Mouse (Mus musculus) frontal cortex, postnatal 36 days (tissue): ENCODE measurements around the gene Gjc1.

Experiments used
- DNase-seq, 2 experiments: peaks; one replicate each; pipeline ENCODE4 v3.0.0; 2022; ENCODE audit warnings: low spot score in 2 of 2

Gene Gjc1

GRCm38 (mm10) chr11:102819021-102819782, at the start of gene Gjc1:
TSS of gene Gjc1 (minus strand) at chr11:102819700.
- DNase-seq, result peak; percentile 20 to 22

- peak; percentile 41 to 70 for DNase-seq
These were observed 44.8 kb upstream of the Gjc1 start for GRCm38 (mm10) chr11:102864272-102864671.

- DNase-seq, result peak; percentile 47 to 67
These were observed 40.4 kb upstream of the Gjc1 start for GRCm38 (mm10) chr11:102859933-102860332.

GRCm38 (mm10) chr11:102858951-102859350, 39.5 kb upstream of the Gjc1 start:
- peak in 1 of 2 experiments; percentile 28 for DNase-seq

GRCm38 (mm10) chr11:102855941-102856340, 36.4 kb upstream of the Gjc1 start:
- DNase-seq, result no peak

GRCm38 (mm10) chr11:102853760-102854159, 34.3 kb upstream of the Gjc1 start:
- no peak for DNase-seq

- peak in 1 of 2 experiments; percentile 38 for DNase-seq
These were observed 32.4 kb upstream of the Gjc1 start for GRCm38 (mm10) chr11:102851883-102852282.

- DNase-seq, result no peak
These were observed 26.4 kb upstream of the Gjc1 start for GRCm38 (mm10) chr11:102845926-102846325.

- no peak for DNase-seq
These were observed 19.2 kb upstream of the Gjc1 start for GRCm38 (mm10) chr11:102838616-102839150.

GRCm38 (mm10) chr11:102838126-102838525, 18.6 kb upstream of the Gjc1 start:
- DNase-seq, result no peak

GRCm38 (mm10) chr11:102837385-102837784, 17.9 kb upstream of the Gjc1 start:
- no peak for DNase-seq

GRCm38 (mm10) chr11:102836146-102836545, 16.6 kb upstream of the Gjc1 start:
- no peak for DNase-seq

- no peak for DNase-seq
These were observed 16.0 kb upstream of the Gjc1 start, which contains the start of gene Higd1b for GRCm38 (mm10) chr11:102835549-102835948. TSS of gene Higd1b (plus strand) at chr11:102835849.

- DNase-seq, result no peak
These were observed 14.7 kb upstream of the Gjc1 start for GRCm38 (mm10) chr11:102834219-102834618.

GRCm38 (mm10) chr11:102832700-102833297, 13.3 kb upstream of the Gjc1 start:
- no peak for DNase-seq

GRCm38 (mm10) chr11:102830276-102830675, 10.8 kb upstream of the Gjc1 start:
- DNase-seq, result no peak

- no peak for DNase-seq
These were observed 7.6 kb upstream of the Gjc1 start for GRCm38 (mm10) chr11:102827097-102827496.

- DNase-seq, result no peak
These were observed 7.0 kb upstream of the Gjc1 start for GRCm38 (mm10) chr11:102826476-102826875.

- DNase-seq, result no peak
These were observed 1.7 kb upstream of the Gjc1 start for GRCm38 (mm10) chr11:102821231-102821630.

- no peak for DNase-seq
These were observed 932 bp upstream of the Gjc1 start for GRCm38 (mm10) chr11:102820432-102820831.

GRCm38 (mm10) chr11:102819783-102820385, 384 bp upstream of the Gjc1 start:
- peak in 1 of 2 experiments; percentile 19 for DNase-seq
